Mouse (Mus musculus) liver, adult (tissue): ENCODE data around the gene Olfr96.

Experiments
- GATA4 ChIP-seq: IDR thresholded peaks from 2 replicates; pipeline ENCODE4 v1.6.1; 2014; ENCODE audit warnings: mild to moderate bottlenecking, low read length; ENCODE audit not compliant: insufficient replicate concordance

Olfr96 gene

GRCm38 (mm10) chr17:37242198-37242597, 22.3 kb downstream of the Olfr96 start:
- no peak for TF ChIP-seq GATA4

DNA sequence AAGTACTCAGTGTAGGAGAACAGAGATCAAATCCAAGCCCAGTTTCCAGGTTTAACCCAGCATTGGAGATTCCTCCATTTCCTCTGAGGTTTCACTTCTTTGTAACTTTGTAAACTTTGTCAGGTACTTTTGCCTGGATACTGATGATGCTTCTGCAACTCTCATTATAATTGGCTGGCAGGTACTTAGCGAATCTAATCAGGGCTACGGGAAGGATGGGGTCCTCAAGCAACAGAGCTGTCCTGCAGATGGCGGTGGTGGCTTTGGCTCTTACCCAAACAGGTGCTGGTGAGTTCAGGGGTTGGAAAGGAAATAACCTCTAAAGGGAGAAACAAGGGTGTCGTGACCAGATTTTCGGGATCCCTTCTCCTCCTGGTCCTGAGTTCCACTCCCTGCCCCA, 26.8 kb downstream of the Olfr96 start:
- no peak for TF ChIP-seq GATA4

DNA sequence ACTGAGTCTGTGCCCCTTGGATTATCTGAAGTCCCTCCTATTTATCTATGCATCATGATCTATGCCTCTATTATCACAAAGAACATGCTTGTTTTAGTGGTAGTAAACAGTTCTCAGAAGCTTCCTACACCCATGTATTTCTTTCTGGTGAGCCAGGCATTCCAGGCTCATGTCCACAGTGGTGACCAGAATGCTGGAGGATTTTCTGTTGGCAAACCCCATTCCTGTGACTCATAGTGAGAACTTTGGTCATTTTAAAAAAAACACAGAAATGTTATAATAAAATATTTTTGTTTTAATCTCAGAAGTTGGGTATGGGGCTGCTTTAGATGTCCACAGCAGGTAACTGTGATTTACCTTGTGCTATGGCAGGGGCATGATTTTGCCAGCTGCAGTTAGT, 29.5 kb downstream of the Olfr96 start:
- no peak for TF ChIP-seq GATA4

- no peak for TF ChIP-seq GATA4
These were observed 30.6 kb downstream of the Olfr96 start for GRCm38 (mm10) chr17:37250544-37250943.

GRCm38 (mm10) chr17:37263626-37264025, 43.7 kb downstream of the Olfr96 start, which contains the start of gene Olfr98:
Gene Olfr98, minus strand, starts transcription at chr17:37263749.
- TF ChIP-seq GATA4 = no peak

GRCm38 (mm10) chr17:37270058-37270701, 50.2 kb downstream of the Olfr96 start, which contains the start of gene H2-M3:
Gene H2-M3, plus strand, starts transcription at chr17:37270220.
- TF ChIP-seq GATA4 = peak; percentile 61; the same call in 1 of the 2 replicates

GRCm38 (mm10) chr17:37270702-37271092, 50.8 kb downstream of the Olfr96 start:
- TF ChIP-seq GATA4 = no peak

DNA sequence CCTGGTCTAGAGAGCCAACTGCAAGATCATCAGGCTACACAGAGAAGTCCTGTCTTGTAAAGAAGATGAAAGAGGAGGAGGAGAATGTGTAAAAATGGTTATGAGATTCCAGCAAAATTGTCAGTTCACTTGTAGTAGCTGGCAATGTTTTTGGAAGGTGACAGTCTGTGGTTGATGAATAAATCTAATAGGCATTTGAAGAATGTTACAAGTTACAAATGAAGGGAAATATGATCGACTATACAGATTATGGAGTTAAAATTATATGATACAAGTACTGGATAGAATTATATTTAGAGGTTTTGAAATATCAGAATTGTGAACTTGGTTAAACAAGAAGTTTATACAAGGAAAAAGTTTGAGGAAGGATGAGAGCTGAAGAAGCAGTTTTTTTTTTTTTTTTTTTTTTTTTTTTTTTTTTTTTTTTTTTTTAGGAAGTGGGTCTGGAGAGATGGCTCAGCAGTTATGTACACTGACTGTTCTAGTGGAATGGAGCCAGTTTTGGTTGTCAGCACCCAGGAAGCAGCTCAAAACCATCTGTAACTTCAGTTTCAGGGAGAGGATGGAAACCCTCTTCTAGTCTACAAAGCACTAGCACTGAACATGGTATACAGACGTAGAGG, 55.8 kb downstream of the Olfr96 start:
- no peak for TF ChIP-seq GATA4
